Mouse (Mus musculus): ENCODE results near the gene Frmd4a.
A peak's percentile ranks its signal among the peaks of the same experiment; 100 is the strongest.
"Not testable (repeated sequence)": the region's sequence is repeated elsewhere in the genome, so short reads cannot be mapped to it uniquely, and the experiment has no call there.

Gene Frmd4a

DNA sequence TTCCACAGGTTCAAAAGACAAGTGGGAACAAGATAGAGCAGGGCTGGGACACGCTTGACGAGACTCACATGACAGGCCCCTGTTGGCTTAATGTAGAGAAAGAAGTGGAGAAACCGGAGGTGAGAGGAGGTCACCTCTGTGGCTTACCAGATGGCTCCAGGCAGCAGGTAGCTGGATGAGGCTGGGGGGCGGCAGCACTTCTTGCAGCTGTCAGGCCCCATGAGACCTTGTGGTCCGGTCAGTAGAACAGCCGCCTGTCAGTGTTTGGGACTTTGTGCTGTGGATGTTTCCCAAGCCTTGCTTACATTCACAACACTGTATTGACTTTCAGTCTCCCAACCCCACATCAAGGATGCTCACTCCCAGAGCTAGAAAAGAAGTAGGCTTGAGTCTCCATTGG, 515.4 kb downstream of the Frmd4a start:
- DNase-seq, result peak; percentile 93

DNA sequence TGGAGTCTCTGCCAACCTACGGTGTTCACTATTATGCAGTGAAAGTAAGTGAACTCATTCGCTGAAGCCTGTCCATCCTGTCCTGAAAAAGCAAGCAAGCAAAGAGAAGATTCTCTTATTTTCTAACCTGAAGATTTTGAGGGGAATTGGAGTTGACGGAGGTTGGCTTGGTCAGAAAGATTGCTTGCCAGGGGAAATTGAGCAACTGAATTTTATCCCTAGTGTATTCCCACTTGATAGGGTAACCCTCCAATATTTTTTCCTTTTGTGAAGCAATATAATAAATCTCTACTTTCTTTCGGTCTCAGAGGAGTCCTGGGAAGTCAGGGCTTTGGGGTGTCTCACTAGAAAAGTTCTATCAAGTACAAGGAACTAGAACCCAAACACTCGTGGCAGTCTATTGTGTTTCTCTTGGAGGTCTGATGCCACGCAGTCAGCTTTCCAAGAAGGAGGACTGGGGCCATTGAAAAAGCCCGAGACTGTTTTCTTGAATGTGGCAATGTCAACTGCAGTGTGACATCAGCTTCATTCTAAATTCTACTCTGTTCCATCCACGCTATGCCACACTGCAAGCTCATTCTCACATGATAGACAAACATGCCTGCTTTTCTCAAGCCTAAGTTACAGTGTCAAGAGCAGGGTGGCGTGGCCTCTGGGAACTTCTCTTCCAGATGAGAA, 517.8 kb downstream of the Frmd4a start:
- peak; percentile 90 for DNase-seq

DNA sequence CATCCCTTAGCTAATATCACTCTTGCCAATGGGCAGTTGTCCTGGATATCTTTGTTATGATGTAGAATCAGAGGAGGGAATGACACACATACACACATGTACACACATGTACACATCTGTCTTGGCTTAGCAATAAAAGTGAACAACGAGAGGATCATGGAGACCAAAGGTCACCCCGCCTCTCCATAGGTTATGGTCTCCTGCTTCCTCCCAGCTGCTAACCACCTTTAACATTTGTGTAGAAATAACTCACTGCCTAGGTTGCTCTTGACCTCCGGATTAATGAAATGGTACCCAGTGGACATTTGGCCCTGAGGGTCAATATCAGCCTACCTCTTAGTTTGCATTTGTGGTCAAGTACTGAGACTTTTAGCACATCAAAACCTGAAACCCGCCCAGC, 523.8 kb downstream of the Frmd4a start:
- no peak for DNase-seq

DNA sequence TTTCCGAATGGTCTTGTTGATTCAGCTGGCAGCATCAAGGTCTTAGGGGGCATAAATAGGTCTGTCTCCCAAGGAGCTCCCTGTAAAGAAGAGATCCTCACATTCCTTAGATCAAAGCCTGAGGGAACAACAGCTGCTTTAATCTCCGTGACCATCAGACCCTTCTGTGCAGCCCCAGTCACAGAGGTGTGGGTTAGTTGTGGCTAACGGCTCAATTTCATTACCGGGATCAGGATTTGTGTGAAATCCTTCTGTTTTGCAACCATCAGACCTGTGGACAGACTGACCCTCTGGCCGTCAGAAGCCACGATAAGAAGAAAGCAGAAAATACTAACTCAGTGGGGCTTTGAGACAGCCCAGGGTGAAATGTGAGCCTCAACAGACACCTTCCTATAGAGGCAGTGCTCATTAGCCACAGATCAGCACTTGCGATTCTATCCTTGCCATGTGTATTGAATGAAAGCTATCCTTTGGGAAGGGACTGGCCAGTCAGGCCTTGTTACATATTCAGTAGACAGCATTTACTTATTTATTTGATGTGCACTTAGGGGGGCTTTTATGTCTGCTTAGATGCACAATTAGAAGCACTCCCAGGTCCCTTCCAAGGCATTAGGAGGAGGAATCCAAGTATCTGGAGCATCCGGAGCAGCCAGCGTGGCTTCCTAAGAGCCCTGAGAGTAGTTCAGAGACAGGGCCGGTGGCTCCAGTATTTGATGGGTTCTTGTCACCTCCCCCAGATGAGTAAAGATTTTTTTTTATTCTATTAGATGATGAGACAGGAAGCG, 524.5 kb downstream of the Frmd4a start:
- DNase-seq, result no peak

DNA sequence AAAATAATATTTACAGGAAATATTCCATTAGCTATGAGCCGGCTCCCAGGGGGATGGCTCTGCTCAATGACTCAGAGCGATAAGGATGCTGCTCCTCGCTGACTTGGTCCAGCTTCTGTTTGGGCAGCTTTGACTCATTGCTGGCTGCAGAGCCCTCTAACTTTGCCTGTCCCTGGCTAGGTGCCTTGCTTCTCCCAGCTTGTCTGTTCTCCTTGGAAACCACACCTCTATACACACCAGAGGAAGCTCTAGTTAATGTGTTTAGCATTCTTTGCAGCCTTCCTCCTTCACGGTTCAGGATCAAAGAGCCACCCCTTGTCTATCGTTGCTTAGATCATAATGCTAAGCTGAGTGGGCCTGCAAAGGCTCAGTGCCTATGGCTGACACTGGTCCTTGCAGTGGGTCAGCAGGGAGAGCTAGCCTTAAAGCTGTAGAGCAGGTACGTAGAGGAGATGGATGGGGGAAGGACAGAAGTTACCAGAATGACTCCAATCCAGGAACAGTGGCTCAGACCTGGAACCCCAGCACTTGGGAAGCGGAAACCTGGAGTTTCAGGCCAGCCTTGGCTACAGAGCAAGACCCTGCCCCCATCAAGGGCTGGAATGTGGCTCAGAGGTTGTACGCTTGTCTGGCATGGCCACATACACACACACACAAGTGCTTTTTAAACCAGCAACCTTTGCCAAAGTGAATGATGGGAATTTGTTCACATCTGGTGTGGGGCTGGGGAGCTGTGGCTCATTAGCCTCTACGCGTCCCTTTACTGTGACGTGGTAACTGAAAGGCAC, 525.3 kb downstream of the Frmd4a start:
- DNase-seq, result peak; percentile 99

DNA sequence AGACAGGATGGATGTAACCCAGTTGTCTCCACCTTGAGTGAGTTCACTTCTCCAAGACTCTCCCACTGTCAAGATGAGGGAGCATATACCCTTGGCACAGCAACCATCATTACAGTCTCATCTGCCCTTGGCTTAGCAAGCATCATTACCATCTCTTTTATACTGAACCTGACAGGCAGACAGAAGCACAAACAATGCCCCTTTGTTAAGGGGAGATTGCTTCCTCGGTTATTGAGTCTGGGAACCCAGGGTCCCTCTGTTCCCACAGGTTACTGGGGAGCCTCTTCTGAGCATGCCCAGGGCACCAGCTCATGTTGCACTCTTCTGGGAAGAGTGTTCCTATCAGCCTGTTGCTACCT, 525.9 kb downstream of the Frmd4a start:
- no peak for DNase-seq

DNA sequence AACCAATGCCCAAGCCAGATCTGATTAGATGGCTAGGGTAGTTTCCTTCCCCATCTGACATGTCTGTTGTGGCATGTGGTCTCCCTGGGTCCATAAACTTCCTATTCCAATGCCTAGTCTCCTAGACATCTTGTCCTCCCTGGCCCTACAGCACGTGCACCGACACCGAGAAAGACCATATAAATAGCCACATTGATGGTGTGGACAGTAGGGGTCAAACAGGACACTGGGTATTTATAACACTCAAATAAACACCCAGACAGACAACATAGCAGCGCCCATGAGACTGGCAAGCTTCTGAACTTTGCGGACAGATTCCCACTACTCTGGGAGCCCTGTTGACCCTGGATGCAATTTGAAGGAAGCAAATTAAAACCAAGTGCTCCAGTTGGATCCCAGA, 526.8 kb downstream of the Frmd4a start:
- peak; percentile 97 for DNase-seq

DNA sequence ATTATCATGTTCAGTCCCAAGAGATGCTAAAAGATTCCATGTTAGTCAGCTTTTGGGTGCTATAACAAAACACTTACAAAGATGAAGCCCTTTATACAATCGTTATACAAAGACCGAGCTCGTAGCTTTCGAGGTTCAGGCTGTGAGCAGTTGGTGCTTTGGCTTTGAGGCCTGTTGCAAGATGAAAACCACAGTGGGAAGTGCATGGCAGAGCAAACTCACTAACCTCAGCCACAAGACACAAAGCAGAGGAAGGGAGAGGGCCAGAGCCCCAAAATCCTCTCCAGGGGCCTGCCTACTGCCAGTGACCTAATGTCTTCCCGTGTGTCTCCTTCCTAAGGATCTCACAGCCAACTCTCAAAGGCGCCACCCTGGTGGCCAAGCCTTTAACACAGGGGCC, 527.7 kb downstream of the Frmd4a start:
- no peak for DNase-seq

DNA sequence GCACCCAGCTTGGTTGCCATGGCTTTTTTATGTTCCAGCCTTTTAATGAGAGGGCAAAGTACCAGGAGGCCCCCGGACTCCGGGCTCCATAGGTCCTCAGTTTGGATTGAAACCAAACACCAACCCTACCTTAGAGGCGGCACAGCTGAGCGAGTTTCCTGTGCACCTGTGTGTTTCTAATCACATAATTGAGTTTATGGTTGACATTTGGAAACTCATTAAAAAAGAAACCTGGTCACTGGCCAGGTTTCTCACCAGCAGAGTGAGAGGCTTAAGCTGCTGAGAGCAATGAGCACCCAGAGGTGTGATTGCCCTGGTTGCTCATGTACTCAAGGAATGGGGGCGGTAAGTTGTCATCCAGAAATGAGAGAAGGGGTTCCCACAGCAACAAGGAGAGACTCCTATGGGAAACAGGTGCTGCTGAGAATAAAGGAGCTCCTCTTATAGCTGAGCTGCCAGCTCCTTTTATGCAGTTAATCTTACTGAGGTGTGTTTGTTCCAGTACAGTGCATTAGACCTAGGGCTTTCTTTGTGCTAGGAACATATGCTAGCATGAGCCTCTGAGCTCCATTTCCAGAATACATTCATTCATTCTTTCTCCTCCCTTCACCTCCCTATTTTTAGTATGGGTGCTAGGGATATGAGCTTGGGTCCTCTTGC, 529.6 kb downstream of the Frmd4a start:
- no peak for DNase-seq

DNA sequence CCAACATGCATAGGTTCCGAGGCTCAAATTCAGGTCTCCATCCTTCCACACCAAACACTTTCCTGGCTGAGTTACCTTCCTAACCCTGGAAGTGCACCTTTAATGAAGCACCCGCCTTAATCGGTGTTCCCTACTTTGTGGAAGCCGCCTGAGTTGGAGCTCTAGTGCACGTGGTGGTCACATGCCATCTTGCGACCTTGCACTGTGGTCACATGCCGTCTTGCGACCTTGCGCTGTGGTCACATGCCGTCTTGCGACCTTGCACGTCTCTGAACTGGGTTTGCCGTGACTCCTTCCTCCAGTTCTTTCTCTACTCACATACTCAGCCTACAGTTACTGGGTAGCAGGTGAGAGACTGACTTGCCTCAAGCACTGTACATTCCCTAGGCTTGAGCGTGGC, 531.8 kb downstream of the Frmd4a start:
- DNase-seq, result no peak

DNA sequence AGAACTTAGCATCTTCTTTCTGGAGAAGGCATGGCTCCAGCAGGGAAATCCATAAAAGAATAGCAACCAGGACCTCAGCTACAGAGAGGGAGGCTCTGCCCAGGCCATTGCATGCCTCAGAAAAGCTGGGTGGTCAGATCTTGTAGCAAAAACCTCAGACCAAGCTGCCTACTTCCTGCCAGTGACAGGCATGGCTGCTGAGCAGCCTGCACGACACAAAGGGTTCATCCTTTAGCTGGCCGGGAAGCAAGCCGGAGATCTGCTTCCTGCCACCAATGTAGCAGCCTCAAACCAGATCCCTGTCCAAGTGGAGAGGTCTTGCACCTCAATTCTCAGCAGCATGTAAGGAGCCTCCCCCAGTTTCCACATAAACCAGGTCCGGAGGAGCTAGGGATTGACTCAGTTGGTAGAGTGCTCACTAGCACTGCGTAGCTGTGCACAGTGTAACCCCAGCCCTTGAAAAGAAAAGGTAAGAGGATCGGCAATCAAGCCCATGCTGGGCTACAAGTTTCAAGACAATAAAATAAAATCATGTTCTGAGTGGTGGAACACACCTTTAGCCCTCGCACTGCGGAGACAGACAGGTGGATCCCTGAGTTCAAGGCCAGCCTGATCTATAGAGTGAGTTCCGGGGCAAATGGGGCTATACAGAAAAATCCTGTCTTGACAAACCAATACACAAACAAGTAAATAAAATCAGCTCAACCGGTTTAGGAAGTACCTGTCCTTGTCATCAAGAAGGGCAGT, 532.7 kb downstream of the Frmd4a start:
- DNase-seq, result no peak

DNA sequence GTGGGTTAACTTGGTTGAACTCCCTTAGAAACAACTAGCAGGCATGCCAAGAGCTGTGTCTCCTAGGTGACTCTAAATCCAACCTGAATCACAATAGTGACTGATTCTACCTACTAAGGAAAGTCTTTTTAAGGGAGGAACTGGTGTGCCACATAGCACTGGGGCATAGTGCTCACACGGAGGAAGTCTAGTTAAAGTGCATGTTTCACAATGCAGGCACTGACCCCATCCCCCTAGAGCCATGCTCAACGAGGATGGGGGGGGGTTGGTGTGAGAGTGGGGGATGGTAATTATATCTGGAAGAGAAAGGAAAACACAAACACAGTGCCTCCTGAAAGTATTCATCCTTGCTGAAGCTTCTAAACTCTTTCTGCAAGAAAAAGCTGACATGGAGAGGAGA, 533.9 kb downstream of the Frmd4a start:
- DNase-seq, result no peak

DNA sequence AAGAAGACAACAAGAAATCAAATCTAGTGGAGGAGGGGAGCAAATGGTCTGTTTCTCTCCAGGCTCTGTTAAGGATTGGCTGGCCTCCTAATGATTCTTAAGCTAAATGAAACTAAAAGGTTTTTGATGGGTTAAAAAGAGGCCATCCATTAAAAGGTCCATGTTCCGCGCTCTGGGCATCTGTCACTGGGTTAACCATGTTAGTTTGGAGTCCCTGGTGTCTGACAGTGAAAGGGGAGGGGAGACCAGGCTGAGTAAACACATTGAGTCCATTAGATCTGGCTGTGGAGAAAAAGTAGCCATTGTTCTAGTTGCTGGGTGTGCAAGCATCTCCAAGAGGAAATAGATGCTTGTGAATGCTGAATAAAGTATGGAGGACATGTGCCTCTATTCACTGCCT, 534.3 kb downstream of the Frmd4a start:
- no peak for DNase-seq

DNA sequence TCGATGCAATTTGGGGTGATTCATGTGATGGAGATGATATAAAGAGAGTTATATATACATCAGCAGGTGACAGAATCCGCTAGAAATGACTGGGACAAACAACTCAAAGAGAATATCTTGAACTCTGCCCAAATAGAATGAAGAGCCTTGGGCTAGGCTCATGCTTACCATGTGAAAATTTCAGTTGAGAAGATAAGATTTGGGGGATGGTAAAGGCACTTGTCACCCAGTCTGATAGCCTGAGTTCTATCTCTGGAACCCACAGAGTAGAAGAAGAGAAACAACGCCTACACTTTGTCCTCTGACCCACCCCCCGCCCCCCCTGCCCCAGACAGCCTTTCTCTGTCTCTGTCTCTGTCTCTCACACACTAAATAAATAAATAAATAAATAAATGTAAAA, 535.0 kb downstream of the Frmd4a start:
- DNase-seq, result no peak

DNA sequence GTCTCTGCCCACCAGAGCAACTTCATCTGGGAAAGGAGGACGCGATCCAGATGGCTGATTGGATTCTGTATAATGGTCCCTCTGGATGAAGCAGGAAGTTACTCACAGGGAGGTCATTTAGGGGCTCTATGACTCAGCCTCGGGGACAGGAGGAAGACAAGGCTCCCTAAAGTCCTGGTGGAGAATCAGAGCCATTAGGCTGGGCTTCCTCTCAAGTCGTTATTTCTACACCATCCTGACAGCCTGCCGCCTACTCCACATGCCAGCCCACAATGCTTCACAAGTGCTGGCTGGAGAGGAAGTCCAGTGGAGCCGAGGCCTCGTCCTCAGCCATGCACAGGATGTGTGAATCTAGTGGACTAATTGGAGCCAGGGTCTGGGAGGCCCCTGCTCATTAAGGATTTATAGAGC, 537.7 kb downstream of the Frmd4a start:
- DNase-seq, result peak; percentile 98

DNA sequence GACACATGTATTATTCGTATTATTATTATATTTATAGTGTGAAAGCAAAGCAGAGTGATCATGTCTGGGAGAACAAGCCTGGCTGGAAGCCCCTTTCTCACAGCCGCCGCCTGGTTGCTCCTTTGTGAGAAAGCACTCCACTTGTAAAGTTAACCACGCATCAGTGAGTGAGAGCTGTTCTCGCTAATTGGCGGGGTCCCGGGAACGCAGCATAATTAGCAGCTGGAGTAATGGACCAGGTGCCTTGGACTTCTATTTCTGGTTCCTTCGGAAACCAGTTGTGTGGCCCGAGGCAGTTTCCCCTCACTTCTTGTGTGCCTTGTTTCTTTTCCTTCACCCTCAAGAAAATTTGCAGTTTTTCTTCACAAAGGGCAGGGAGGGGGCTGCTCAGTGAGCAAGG, 538.7 kb downstream of the Frmd4a start:
- peak; percentile 89 for DNase-seq

DNA sequence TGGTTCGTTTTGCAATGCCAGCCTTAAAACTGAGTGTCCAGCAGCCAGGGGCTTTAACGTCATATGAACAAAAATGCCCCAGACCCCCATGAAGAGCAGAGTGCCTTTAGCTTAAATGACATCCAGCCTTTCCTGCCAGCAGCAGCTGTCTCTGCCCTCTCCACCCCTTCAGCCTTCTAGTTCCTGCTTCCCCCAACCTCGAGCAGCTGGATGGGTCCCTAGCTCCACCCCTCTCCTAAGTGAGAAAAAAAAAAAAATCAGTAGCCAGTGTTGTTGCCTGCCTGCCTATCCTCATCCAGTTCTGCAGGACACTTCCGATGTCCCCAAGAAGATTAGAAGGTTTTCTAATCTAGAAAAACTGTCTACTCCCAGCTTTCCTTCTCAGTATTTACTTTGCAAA, 539.5 kb downstream of the Frmd4a start:
- peak; percentile 97 for DNase-seq

DNA sequence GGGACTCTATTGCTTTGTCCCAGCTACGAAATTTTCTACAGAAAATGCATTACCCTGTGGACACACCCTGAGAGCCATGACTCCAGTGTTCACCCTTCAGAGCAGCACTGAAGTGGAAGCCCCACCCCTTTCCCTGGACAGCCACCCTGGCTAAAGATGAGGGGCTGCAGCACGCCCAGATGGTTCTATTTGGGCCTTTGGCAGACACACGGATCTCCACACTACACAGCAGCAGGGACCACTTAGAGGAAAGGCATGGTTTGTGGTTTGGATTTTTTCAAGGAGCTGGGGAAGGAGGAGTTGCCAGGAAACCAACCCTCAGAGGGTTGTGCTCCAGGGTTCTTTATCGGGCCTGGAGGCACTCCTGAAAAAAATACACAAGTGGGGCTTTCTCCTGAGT, 539.9 kb downstream of the Frmd4a start:
- DNase-seq, result peak; percentile 97

DNA sequence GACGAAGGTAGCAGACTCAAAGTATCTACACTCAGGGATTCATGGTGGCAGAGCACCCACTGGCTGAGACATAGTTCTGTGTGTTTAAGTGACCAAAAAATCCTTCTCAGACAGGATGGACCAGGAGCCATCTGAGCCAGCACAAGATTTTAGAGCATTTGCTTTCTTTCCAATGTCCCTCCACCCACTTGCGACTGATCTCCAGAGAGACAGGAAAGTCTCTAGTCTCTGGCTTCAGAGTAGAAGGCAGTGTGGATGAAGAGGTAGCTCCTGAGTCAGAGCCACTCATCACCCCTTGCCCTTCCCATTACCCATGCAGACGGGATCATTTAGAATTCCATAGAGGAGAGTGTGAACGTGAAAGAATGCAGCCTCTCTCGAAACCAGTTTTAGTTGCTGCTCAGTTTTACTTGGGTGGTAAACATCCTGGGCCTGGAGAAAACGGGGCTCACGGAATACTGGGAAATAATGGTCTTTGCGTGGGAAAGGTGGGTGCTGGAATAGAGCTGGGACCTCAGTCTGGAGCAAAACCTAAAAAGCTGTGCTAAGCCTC, 541.2 kb downstream of the Frmd4a start:
- no peak for DNase-seq

DNA sequence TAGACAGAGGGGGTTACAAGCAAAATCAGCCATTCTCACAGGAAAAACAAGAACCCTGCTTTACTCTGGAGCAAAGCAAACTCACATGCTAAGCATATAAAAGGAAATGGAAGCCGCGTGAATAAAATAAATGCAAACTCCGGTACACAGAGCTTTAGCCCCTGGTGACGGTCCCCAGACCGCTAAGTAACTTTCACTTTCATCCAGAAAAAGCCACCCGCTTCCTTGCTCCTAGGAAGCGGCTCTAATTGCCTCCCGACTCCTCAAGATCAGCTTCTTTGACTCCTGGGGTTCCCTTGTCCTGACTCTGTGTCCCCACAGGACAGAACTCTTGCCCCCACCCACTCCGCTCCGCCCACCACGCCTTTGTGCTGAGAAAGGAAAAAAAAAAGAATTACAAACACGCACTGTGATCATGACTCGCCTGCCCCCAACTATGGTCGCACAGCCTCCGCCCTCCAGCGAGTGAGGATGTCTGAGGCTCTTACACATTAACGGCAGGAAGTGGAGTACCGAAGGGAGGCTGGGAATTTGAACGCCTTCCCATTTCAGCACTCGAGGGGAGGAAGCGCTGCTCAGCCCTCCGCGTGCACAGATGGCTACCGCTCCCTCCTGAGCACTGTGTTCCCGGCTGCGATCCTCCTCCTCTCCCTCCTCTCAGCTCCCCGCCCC, 541.8 kb downstream of the Frmd4a start:
- DNase-seq, result peak; percentile 100

DNA sequence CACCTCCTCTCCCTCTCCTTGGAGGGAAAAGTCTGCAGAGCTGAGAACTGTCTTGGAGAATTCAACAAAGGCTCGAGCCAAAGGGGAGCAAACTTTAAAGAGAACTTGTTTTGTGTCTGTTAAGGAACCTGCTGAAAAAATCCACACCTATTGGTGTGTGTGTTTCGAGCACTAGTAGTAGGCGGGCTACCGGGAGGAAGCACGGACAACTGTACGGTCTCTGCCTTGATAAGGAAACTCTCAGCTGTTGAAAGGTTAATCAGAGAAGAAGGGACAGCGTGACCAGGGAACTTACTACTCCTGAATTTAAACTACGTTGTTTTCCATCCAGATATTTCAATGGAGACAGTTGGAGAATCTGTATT, 542.3 kb downstream of the Frmd4a start:
- no peak for DNase-seq

DNA sequence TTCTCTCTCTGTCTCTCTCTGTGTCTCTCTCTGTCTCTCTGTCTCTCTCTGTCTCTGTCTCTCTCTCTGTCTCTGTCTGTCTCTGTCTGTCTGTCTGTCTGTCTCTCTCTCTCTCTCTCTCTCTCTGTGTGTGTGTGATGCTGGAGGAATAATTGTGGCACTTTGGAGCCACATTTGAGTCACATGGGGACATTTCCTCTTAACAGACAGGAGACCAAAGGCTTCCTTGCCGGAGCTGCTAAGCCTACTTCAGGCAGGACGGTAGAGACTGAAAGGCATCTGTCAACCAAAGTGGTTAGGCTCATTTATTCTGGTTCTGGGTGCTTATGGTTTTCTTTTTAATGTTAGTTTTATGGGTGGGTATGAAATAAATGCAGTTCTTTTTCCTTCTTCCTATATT, 543.0 kb downstream of the Frmd4a start:
- not testable (repeated sequence) for DNase-seq

All from heart, adult 11 months (tissue).